Mouse (Mus musculus): ENCODE data around the gene Gsg1l2.

Gsg1l2 gene

DNA sequence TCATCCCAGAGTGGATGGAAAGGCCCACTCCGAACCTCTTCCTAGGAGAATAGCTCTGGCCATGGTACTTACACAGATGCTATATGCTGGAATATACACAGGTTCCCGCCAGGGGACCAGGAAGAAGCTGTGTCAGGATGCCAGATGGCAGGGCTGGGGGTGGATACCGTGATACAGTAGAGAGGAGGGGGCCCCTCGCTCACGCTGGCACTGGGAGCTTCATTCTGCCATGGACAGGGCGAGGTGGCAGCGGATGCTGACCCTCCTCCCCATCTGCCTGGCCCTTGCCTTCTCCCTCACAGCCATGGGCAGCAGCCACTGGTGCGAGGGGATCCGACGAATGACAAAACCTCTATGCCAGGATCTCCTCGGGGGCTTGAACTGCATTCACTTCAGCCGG lies at the start of gene Gsg1l2:
Gene Gsg1l2 (plus strand): TSS at position 230 of the 400 bp plus-strand sequence.
- DNase-seq (ENCODE audit: low spot score) = no peak

DNA sequence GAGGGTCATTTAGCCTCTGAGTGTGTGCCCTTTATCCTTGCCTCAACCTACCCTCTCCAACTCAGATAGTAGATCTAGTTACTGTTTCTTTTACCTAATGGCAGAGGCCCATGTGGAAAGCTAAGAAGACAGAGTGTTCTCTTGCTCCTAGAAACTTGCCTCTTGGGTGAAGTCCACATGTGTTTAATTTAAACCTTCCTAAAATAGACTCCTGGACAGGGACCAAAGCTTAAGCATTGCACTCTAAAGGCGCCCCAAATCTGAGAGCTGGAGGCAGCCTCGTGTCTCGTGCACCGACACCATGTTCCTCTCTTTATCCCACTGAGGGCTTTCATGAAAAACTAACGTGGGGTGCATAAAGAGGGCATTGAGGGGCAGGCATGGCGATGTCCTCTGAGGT lies 47.3 kb upstream of the Gsg1l2 start:
- DNase-seq (ENCODE audit: low spot score) = no peak

- no peak for DNase-seq (ENCODE audit: low spot score)
These were observed 45.7 kb upstream of the Gsg1l2 start for GRCm38 (mm10) chr11:67728726-67729125.

GRCm38 (mm10) chr11:67731056-67731455 lies 43.4 kb upstream of the Gsg1l2 start:
- DNase-seq (ENCODE audit: low spot score) = no peak

DNA sequence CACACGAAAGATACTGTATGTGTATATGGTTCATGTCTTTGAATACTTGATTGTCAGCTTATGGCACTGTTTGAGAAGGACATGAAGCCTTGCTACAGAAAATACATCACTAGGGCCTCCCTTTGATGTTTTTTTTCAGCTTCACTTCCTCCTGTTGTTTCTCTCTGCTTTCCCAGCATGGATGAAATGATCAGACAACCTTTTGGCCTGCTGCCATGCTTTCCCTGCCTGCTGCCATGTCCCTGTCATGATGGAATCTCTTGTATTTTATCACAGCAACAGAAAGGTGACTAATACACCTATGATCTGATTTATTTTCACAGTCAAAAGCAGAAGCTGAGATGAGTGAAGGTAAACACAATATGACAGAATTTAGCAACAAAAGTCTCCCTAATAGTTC lies 40.7 kb upstream of the Gsg1l2 start:
- no peak for DNase-seq (ENCODE audit: low spot score)

DNA sequence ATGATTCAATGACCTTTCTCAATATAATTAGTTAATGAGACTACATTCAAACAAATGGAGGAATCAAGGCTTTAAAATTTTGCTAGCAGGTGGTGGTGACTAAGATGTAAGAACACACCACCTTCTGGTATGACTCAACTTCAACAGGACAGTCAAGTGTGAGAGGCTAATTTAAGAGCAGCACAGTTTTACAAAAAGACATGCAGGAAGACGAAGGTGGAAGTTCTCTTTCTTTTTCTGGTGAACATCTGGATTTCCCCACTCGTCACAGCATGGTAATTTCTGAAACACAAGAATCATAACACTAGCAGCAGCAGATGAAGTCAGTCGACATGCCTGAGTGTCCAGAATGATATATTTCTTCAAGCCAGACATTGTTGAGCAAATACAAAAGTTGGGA lies 39.8 kb upstream of the Gsg1l2 start:
- no peak for DNase-seq (ENCODE audit: low spot score)

GRCm38 (mm10) chr11:67738345-67738744 lies 36.1 kb upstream of the Gsg1l2 start:
- no peak for DNase-seq (ENCODE audit: low spot score)

GRCm38 (mm10) chr11:67738846-67739490 lies 35.4 kb upstream of the Gsg1l2 start:
- DNase-seq (ENCODE audit: low spot score) = no peak

- no peak for DNase-seq (ENCODE audit: low spot score)
These were observed 32.8 kb upstream of the Gsg1l2 start for GRCm38 (mm10) chr11:67741569-67741968.

DNA sequence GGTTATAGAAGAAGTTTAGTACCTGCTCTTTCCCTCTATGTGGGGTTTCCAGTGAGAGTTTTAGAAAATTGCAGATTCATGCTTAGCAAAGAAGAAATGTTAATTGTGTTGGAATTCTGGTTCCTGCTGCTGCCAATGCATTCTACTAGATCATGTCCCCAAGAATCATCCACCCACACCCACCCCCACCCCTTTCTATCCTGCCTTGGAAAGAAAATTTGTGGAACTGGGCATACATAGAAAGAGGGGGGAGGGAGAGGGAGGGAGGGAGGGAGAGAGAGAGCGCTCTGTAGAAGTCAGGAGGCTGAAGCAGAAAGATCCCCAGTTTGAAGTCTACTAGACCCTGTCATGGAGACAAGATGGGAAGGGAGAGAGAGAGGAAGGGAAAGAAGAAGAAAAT lies 18.1 kb upstream of the Gsg1l2 start:
- DNase-seq (ENCODE audit: low spot score) = no peak

DNA sequence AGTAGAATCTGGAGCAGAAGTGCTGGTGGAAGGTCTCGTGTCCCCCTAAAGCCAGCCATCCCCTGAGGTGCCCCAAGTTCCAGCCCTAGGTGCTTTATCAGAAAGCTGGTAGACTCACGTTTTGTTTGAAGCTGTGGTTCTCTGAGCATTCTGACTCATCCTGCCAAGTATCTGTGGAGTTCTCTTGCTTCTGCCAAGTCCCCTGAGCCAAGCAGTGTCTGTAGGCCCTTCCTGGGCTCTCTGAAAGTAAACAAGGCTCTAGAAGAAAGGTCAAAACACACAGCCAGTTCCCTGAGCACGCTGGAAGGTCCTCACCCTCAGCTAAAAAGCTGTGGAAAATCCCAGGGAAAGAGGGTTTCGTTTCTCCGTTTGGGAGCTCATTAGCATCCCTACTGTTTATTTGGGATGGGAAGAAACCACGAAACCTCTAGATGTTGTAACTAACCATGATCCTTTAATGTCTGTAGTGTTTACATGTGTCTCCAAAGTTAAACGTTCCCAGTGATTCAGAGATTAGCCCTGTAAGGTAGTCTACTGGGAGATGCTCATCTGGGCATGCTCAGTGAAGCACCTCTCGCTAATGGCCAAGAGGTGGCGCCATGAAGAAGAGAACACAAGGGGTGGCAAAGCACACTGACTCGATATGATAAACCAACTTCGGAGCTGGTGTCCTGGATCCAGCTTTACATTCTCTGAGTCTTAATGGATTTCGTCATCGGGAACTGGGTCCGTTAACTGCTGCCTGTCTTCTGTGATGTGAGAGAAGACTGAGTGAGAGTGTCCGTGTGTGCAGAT lies 16.8 kb upstream of the Gsg1l2 start:
- DNase-seq (ENCODE audit: low spot score) = no peak

DNA sequence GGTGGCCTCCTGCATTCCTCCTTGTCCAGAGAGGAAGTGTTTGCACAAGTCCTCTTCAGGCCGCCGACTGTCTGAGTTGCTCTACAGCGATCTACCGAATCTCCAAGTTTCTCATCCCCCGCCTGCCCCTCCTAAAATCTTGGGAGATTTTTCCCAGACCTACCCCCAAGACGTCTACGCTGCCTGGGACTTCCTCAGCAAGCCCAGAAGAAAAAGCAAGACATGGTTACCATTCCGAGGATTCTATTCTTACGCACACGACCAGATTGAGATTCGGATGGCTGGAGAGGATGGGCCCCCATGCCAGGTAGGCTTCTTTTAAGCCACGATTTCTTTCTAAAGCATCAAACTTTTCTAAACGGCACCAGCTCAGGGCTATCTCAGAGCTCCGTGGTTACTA lies 3.4 kb upstream of the Gsg1l2 start, which contains the start of gene Glp2r:
Gene Glp2r (minus strand): TSS at position 101 of the 400 bp plus-strand sequence.
- DNase-seq (ENCODE audit: low spot score) = no peak

- no peak for DNase-seq (ENCODE audit: low spot score)
These were observed 2.7 kb upstream of the Gsg1l2 start for GRCm38 (mm10) chr11:67771691-67772090.

- DNase-seq (ENCODE audit: low spot score) = no peak
These were observed 1.8 kb upstream of the Gsg1l2 start for GRCm38 (mm10) chr11:67772577-67772976.

DNA sequence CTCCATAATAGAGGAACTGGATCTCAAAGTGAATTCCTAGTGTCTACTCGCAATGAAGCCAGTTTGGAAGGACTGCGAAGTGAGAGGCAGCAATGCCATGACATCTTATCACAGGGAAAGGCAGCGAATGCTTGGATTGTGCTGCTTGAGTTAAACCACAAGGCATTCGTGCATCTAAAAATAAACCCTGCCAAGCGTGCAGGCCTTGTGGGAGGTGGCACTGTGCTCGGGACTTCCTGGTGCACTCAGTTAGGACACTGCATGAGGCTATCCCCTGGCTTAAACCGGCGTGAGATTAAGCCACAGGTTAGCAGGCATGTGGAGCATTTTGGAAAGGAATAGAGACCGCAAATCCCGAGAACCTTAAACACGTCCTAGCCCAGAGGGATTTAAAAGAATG lies 15.8 kb downstream of the Gsg1l2 start:
- DNase-seq (ENCODE audit: low spot score) = no peak

DNA sequence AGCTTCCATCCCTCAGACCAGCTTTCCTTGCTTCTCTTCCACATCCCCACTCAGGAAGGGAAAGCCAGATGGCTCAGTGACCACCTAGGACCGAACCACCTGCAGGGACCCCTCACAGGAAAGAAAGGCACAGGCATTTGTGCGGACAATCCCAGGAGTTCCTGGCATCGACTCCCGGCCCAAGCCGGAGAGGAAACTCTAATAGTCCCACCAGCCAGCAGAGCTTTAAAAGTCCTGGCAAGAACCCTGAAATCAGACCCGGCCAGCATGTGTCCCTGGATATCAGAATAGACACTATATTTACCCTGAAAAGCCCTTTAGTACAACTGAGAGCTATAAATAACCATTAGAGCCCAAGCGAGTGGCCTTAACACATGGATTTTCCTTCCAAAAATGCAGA lies 23.5 kb downstream of the Gsg1l2 start, which contains the start of gene Dhrs7c:
Gene Dhrs7c (plus strand): TSS at position 257 of the 400 bp plus-strand sequence.
- DNase-seq (ENCODE audit: low spot score) = no peak

- DNase-seq (ENCODE audit: low spot score) = no peak
These were observed 25.8 kb downstream of the Gsg1l2 start for GRCm38 (mm10) chr11:67800130-67800723.

DNA sequence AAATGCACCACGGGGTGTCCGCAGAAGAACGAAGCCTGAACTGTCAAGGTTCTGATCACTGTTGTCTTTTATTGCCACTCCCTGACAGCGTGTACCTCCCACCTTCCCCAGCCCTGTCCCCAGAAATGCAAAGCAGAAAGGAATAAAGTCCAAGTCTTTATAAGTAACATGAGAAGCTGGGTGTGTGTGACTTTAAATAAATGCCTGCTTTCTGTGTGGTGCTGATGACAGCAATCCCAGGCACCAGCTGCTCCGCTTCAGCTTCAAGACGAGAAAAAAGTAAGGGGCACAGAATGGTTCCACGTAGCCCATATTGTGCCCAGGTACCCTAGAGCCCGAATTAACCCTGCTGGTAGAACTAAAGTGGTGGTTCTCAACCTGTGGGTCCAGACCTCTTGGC lies 26.8 kb downstream of the Gsg1l2 start:
- no peak for DNase-seq (ENCODE audit: low spot score)

DNA sequence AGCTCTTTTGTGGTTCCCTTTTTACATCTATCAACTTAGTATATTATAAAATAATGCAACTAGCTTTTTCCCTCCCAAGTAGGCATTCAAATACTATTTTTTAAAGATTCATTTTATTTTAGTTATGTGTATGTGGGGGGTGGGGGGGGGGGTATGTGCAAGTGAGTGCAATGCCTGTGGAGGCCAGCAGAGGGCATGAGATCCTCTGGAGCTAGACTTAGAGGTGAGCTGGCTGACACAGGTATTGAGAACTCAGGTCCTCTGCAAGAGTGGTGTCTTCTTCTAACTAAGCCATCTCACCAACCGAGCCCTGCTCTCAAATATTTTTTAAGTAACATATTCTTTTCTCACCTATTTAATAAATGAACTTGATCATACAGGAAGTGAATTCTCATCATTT lies 31.1 kb downstream of the Gsg1l2 start:
- DNase-seq (ENCODE audit: low spot score) = no peak

DNA sequence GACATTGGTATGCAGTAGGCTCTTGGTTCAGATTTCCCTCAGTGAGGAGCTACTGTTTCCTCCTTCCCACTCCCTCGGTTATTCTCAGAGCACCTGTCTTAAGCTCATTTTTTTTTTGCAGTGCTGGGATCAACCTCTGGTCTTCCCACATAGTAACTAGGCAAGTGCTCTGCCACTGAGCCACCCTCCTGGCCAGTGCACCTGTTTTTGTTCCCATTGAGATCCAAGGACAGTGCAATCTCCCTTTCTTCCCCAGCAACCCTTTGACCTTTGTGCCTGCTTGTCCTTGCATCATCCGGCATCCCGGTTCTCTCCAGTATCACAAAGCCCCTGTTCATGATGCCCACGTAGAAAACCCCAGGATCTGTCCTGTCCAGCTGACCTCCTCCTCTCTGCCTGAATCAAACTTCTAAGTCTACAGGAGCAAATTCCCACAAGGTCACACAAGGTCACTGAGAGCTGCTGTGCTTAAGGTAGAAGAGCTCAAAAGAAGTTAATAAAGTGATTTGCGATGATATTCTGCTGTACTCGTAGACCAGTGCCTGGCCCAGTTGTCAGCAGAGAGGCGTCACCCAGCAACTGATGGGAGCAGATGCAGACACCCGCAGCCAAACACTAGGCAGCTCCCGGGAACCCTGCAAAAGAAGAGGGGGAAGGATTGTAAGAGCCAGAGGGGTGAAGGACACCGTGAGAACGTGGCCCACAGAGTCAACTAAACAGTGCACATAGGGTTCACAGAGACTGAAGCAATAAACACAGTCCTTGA lies 32.6 kb downstream of the Gsg1l2 start:
- no peak for DNase-seq (ENCODE audit: low spot score)

- DNase-seq (ENCODE audit: low spot score) = no peak
These were observed 33.6 kb downstream of the Gsg1l2 start for GRCm38 (mm10) chr11:67808051-67808450.

- DNase-seq (ENCODE audit: low spot score) = no peak
These were observed 37.1 kb downstream of the Gsg1l2 start for GRCm38 (mm10) chr11:67811535-67811934.
